Mouse (Mus musculus) forebrain, embryonic 11.5 days (tissue): ENCODE data around the gene Cenpa. TPM values are rescaled to one million over a fixed set of nuclear protein-coding genes. Genes with fewer than 3 reads are reported as not detected.

Experiments used
- ATAC-seq: fragments of 200-750 bp; cut with Nextera tagmentation; replicated peaks from 2 replicates; pipeline ENCODE4 v1.8.0; 2017; ENCODE audit warnings: moderate TSS enrichment; ENCODE audit not compliant: low FRiP score
- DNase-seq: peaks from one replicate; pipeline ENCODE4 v3.0.0-alpha.2; 2017; ENCODE audit warnings: low spot score
- H3K27ac ChIP-seq: fragments of 300-500 bp; sonication (generic); 2 replicates; pipeline ENCODE4 v1.5.1; 2014; ENCODE audit warnings: low read depth, low read length
- H3K27me3 ChIP-seq: fragments of 300-500 bp; sonication (generic); 2 replicates; pipeline ENCODE4 v1.6.1; 2014; ENCODE audit warnings: mild to moderate bottlenecking, low read length, mixed read lengths; ENCODE audit not compliant: control insufficient read depth, insufficient read depth
- H3K36me3 ChIP-seq: fragments of 300-500 bp; sonication (generic); 2 replicates; pipeline ENCODE4 v1.6.1; 2014; ENCODE audit warnings: mild to moderate bottlenecking, low read length, moderate library complexity, mixed read lengths; ENCODE audit not compliant: control insufficient read depth, insufficient read depth
- H3K4me1 ChIP-seq: fragments of 300-500 bp; sonication (generic); replicated peaks from 2 replicates; pipeline ENCODE4 v1.6.1; 2014; ENCODE audit warnings: low read length, mixed read lengths; ENCODE audit not compliant: control insufficient read depth, insufficient read depth
- H3K4me2 ChIP-seq: fragments of 300-500 bp; sonication (generic); 2 replicates; pipeline ENCODE4 v1.6.1; 2014; ENCODE audit warnings: low read depth, mild to moderate bottlenecking, low read length, moderate library complexity, mixed read lengths; ENCODE audit not compliant: severe bottlenecking
- H3K4me3 ChIP-seq: fragments of 300-500 bp; sonication (generic); 2 replicates; pipeline ENCODE4 v1.5.1; 2014; ENCODE audit warnings: low read depth, low read length
- H3K9ac ChIP-seq: fragments of 300-500 bp; sonication (generic); 2 replicates; pipeline ENCODE4 v1.6.1; 2014; ENCODE audit warnings: low read length
- H3K9me3 ChIP-seq: fragments of 300-500 bp; sonication (generic); 2 replicates; pipeline ENCODE4 v1.6.1; 2016; ENCODE audit warnings: low read length, mixed read lengths; ENCODE audit not compliant: control insufficient read depth
- WGBS: fragments of 180-500 bp; shearing (Covaris S2); extraction: QIAGEN DNeasy Blood & Tissue Kit; methylation state at CpG from one replicate; pipeline ENCODE4 v1.1.7; 2014; 5-methylcytosine and 5-hydroxymethylcytosine counted together
- polyA plus RNA-seq: library from polyadenylated mRNA; unstranded; fragments of >200 nt; fragmentation: Nextera tagmentation; extraction: Ambion mirVana; gene quantifications from 2 replicates; pipeline ENCODE4 v1.2.1, GENCODE M21; 2014

Cenpa gene
- 439 and 447 TPM in 2 replicates for polyA plus RNA-seq

DNA sequence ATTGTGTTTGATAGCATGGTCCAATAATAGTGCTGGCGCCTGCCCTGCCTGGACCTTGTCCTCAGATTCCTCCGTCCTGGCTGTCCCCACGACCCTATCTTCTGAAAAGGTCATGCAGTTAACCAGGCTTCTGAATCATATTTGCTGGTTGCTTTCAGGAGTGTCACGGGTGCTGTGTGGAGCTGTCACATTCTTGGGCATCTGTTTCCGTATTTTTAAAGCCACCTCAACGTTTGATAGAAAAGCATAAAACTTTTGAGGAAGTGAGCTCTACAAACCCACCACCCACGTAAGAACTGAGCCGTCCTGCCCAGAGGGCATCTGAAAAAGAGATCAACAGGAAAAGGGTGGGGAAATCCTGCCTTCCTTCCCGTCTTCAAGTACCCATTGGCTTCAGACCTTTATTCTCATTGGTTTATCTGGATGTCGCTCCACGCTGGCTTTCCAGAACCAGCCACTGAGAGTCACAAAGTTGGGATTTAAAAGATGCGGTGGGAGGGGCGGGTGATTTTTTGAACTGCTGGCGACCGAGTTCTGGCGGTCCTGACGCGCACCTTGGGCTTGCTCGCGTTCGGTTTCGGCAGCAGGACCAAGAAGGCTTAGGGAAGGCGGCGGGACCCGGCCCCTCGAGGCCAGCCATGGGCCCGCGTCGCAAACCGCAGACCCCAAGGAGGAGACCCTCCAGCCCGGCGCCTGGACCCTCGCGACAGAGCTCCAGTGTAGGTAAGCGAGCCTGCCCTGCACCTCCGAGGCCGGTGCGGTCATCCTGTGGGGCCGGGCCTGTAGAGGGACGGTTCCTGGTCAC is at the start of gene Cenpa:
Cenpa (plus strand) TSS at position 387 of the 805 bp plus-strand sequence.
- Histone ChIP-seq H3K4me2 (peak within 1 kb of the TSS; percentile 56), H3K4me1 (peaks cover 10% of the 10 kb centered on the region; the same call in 1 of the 2 replicates)
- 2% methylated on average over 40 of the region's 40 CpGs for WGBS

DNA sequence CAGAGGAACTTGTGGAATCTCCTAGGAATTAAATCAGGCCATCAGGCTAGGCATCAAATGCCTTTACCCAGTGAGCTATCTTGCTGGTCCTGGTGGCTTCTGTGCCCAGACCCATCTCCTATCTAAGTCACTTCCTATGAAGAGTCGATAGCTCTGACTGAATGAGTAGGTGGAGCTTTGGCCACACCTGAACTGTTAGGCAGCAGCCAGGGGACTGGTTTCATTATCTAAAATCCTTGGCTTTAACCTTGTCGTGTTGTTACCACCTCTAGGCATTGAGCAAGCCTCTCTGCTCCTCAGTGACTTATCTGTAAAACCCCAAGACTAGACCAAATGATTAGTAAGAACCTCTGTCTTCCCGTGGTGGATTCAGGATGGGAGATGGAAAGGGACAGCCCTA is 49.2 kb upstream of the Cenpa start:
- H3K36me3 ChIP-seq, result no peaks in the 10 kb centered on the region
- no peak overlapping the region for H3K4me3 ChIP-seq
- no peak overlapping the region for H3K9ac ChIP-seq
- H3K27ac ChIP-seq, result no peak overlapping the region
- no peaks in the 10 kb centered on the region for H3K9me3 ChIP-seq
- DNase-seq (no peak), ATAC-seq (no peak)
- no peak overlapping the region for H3K4me2 ChIP-seq
- H3K27me3 ChIP-seq, result peaks cover 15% of the 10 kb centered on the region
- peaks cover 3% of the 10 kb centered on the region for H3K4me1 ChIP-seq
- WGBS, result 49% methylated on average over 3 of the region's 3 CpGs

More for the DNA sequence above, at the start of gene Cenpa:
- Histone ChIP-seq H3K9me3 (no peaks in the 10 kb centered on the region), H3K27ac (peak within 1 kb of the TSS; percentile 73), H3K36me3 (no peaks in the 10 kb centered on the region; the same call in 1 of the 2 replicates), H3K4me3 (peak within 1 kb of the TSS; percentile 83), H3K27me3 (no peaks in the 10 kb centered on the region), H3K9ac (peak within 1 kb of the TSS; percentile 92)
- ATAC-seq (peak; percentile 95), DNase-seq (peak; percentile 89)

DNA sequence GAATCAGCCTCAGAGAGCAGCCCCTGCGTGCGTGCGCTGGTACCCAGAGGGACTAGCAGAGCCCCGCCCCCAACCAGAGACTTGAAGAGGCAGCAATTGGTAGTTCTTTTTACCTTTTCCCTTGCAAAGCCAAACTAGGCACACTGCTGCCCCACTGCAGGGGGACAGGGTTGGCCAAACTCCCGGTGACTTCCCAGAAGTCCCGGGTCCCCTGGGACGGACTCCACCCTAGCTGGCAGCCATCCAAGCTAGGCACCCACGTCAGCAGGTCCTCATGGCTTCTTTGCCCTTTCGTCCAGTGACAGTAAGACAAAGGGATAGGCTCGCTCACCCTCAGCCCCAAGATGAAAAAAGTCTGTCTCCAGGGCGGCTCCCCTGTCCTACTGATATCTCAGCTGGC is 48.7 kb upstream of the Cenpa start:
- WGBS, result 27% methylated on average over 11 of the region's 11 CpGs
- peaks cover 5% of the 10 kb centered on the region for H3K4me1 ChIP-seq
- DNase-seq (no peak), ATAC-seq (no peak)
- no peaks in the 10 kb centered on the region for H3K9me3 ChIP-seq
- no peak overlapping the region for H3K4me2 ChIP-seq
- no peak overlapping the region for H3K27ac ChIP-seq
- H3K9ac ChIP-seq, result no peak overlapping the region
- H3K4me3 ChIP-seq, result no peak overlapping the region
- no peaks in the 10 kb centered on the region for H3K36me3 ChIP-seq
- peaks cover 19% of the 10 kb centered on the region for H3K27me3 ChIP-seq

DNA sequence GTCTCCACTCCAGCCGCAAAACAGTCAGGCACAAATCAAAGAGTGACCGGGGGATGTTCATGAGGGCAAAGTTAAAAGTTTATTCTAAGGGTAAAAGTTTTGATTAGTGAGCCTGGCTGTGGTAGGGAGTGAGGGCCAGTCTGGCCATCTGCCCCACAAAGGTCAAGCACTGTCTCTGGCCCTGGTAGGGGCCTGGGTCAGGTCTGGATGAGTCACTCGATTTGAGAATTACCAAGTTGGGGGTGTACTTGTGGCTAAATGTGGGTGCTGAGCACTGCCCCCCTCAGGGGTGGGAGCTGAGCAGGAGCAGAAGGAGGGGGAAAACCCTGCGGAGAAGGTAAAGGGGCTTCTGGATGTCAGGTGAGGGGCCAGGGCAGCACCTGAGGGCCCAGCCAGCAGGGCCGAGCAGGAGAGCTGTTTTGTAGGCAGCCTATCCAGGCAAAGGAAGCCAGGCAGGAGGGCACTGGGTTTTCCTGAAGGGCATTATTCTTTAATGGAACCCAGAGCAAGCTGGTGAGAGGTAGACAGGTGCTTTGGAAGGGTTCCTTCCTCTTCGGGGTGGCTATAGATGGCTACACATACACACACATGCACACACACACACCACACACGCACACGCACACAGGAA is 48.1 kb upstream of the Cenpa start:
- H3K9me3 ChIP-seq, result no peaks in the 10 kb centered on the region
- H3K4me1 ChIP-seq, result peaks cover 5% of the 10 kb centered on the region
- H3K4me2 ChIP-seq, result no peak overlapping the region
- no peaks in the 10 kb centered on the region for H3K36me3 ChIP-seq
- no peak overlapping the region for H3K4me3 ChIP-seq
- DNase-seq (no peak), ATAC-seq (no peak)
- WGBS, result 84% methylated on average over 8 of the region's 8 CpGs
- H3K27ac ChIP-seq, result no peak overlapping the region
- H3K27me3 ChIP-seq, result peaks cover 22% of the 10 kb centered on the region
- no peak overlapping the region for H3K9ac ChIP-seq

DNA sequence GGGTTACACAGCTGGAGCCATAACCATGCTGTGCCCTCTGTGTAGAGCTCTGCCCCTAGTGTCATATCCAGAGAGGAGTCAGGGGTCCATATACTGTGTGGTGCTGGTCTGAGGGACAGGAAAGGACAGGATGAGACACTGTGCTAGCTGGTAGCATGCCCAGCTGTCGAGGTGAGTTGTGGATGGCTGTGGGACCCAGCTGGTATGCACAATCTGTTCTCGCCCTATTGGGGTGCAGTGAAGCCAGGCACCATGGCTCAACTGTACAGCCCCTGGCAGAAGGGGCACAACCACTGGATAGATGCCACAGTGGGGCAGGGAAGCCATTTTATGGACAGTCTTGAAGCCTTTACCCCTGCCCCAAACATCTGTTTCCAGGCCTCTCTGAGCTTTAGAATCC is 47.4 kb upstream of the Cenpa start:
- Histone ChIP-seq H3K36me3 (no peaks in the 10 kb centered on the region), H3K4me3 (no peak overlapping the region), H3K4me2 (no peak overlapping the region), H3K27me3 (peaks cover 22% of the 10 kb centered on the region), H3K4me1 (peaks cover 5% of the 10 kb centered on the region), H3K9ac (no peak overlapping the region), H3K27ac (no peak overlapping the region), H3K9me3 (no peaks in the 10 kb centered on the region)
- WGBS, result 57% methylated on average over 2 of the region's 2 CpGs
- no peak for DNase-seq
- no peak for ATAC-seq

DNA sequence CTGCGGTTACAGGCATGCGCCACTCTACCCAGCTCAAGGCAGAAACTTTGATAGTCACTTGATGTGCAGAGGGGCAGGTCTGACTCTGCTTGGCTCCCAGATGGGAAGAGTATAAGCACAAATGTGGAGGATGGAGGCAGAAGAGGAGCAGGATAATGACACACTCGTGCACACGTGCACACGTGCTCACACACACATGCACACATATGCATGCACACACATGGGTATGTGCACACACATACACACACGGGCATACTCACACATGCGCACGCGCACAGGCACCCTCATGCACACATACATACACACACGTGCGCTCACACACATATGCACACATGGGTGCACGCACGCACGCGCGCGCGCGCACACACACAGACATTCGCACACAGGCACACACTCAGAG is 46.0 kb upstream of the Cenpa start:
- Histone ChIP-seq H3K27me3 (peaks cover 22% of the 10 kb centered on the region), H3K4me2 (no peak overlapping the region), H3K9me3 (no peaks in the 10 kb centered on the region), H3K4me1 (peaks cover 5% of the 10 kb centered on the region), H3K27ac (no peak overlapping the region), H3K9ac (no peak overlapping the region), H3K4me3 (no peak overlapping the region), H3K36me3 (no peaks in the 10 kb centered on the region)
- no peak for ATAC-seq
- DNase-seq, result no peak
- WGBS, result 96% methylated on average over 20 of the region's 20 CpGs

DNA sequence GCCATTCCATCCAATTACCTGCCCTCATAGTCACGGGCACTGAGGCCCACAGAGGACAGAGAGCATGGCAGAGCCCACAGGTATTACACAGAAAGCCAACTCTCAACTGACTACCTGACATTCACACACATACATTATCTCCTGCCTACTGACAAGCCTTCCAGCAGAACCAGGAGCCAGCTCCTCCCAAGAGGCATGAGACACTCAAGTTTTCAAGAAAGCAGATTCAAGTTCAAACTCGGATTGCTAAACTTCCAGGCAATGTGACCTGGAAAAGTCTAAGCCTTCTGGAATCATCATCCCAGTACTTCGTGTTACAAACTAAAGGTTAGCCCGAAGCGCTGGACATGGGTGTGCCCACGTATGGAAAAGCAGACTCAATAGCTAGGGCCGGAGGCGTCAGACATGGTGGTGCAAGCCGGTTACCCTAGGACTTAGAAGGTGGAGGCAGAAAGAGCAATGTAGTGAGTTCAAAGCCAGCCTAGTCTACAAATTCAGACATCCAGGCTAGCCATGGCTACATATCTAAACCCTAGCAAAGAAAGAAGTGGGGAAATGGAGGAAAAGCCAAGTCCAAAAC is 45.3 kb upstream of the Cenpa start:
- no peak overlapping the region for H3K9ac ChIP-seq
- 89% methylated on average over 9 of the region's 9 CpGs for WGBS
- no peaks in the 10 kb centered on the region for H3K36me3 ChIP-seq
- no peak overlapping the region for H3K27ac ChIP-seq
- no peak overlapping the region for H3K4me2 ChIP-seq
- no peak for ATAC-seq
- peaks cover 22% of the 10 kb centered on the region for H3K27me3 ChIP-seq
- DNase-seq, result no peak
- no peaks in the 10 kb centered on the region for H3K9me3 ChIP-seq
- no peak overlapping the region for H3K4me3 ChIP-seq
- H3K4me1 ChIP-seq, result peaks cover 5% of the 10 kb centered on the region

DNA sequence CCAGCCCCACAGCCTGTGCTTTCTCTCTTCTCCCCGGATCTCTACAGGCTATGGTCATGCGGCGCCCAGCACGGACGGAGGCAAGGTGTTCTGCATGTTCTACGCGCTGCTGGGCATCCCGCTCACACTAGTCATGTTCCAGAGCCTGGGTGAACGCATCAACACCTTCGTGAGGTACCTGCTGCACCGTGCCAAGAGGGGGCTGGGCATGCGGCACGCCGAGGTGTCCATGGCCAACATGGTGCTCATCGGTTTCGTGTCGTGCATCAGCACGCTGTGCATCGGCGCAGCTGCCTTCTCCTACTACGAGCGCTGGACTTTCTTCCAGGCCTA is 44.8 kb upstream of the Cenpa start:
- Histone ChIP-seq H3K4me3 (peak overlapping the region; percentile 38), H3K4me1 (peaks cover 5% of the 10 kb centered on the region), H3K9ac (peak overlapping the region; percentile 24; the same call in 1 of the 2 replicates), H3K4me2 (peak overlapping the region; percentile 79; the same call in 1 of the 2 replicates), H3K27ac (no peak overlapping the region), H3K9me3 (no peaks in the 10 kb centered on the region), H3K36me3 (no peaks in the 10 kb centered on the region), H3K27me3 (peaks cover 22% of the 10 kb centered on the region)
- WGBS, result 49% methylated on average over 22 of the region's 22 CpGs
- ATAC-seq (peak; percentile 10; the same call in 1 of the 2 replicates), DNase-seq (peak; percentile 55)
